In genomic region chr9:102437641-102438040, GRCm38 (mm10) we compare ENCODE assay signal across 12 mouse cellular contexts.
"Had no signal": no experiment of that assay in that cellular context is flagged by ENCODE, and none has a peak within 500 bp of the region (broad histone marks: within the 10 kb centered on the region; RNA-seq: fewer than 3 reads in every experiment).

No protein-coding gene starts in this region.

- H3K4me3 ChIP-seq: limb, embryonic 10.5 days; liver, embryonic 15.5 days; megakaryocyte, embryonic 14.5 days; midbrain, embryonic 15.5 days; neural tube, embryonic 12.5 days had no signal

- H3K27ac ChIP-seq: kidney, postnatal 0 days; limb, embryonic 10.5 days; liver, embryonic 15.5 days; macrophage; midbrain, embryonic 15.5 days; neural tube, embryonic 12.5 days had no signal

- DNase-seq: kidney, postnatal 36 days; lung, embryonic 14.5 days; lung, postnatal 14 days; right cerebral cortex, postnatal 14 days; thymus, postnatal 36 days had no signal

- H3K9ac ChIP-seq: liver, embryonic 15.5 days; lung, embryonic 14.5 days; midbrain, embryonic 15.5 days; neural tube, embryonic 12.5 days had no signal

- H3K27me3 ChIP-seq: liver, embryonic 15.5 days; megakaryocyte, embryonic 14.5 days; midbrain, embryonic 15.5 days; neural tube, embryonic 12.5 days had no signal

- H3K4me1 ChIP-seq: limb, embryonic 10.5 days; liver, embryonic 15.5 days; megakaryocyte, embryonic 14.5 days; midbrain, embryonic 15.5 days; neural tube, embryonic 12.5 days had no signal

- H3K36me3 ChIP-seq: limb, embryonic 10.5 days; liver, embryonic 15.5 days; midbrain, embryonic 15.5 days; neural tube, embryonic 12.5 days had no signal
